Mouse (Mus musculus) liver, embryonic 16.5 days (tissue): ENCODE results near the gene Rnf2. TPM values are rescaled to one million over a fixed set of nuclear protein-coding genes. Genes with fewer than 3 reads are reported as not detected.

Experiments
- ATAC-seq: fragments of 200-750 bp; cut with Nextera tagmentation; 2 replicates; pipeline ENCODE4 v1.8.0; 2017; ENCODE audit warnings: low read depth, mild to moderate bottlenecking, moderate number of reproducible peaks, moderate library complexity
- H3K27ac ChIP-seq: fragments of 300-500 bp; sonication (generic); 2 replicates; pipeline ENCODE4 v1.5.1; 2014; ENCODE audit warnings: mild to moderate bottlenecking, low read length
- H3K27me3 ChIP-seq: fragments of 300-500 bp; sonication (generic); 2 replicates; pipeline ENCODE4 v1.6.1; 2014; ENCODE audit warnings: low read depth, low read length, mixed read lengths; ENCODE audit not compliant: control insufficient read depth, insufficient read depth
- H3K36me3 ChIP-seq: fragments of 300-500 bp; sonication (generic); 2 replicates; pipeline ENCODE4 v1.6.1; 2014; ENCODE audit warnings: mild to moderate bottlenecking; ENCODE audit not compliant: control insufficient read depth, insufficient read depth
- H3K4me1 ChIP-seq: fragments of 300-500 bp; sonication (generic); 2 replicates; pipeline ENCODE4 v1.6.1; 2014; ENCODE audit warnings: low read depth, low read length, mixed read lengths; ENCODE audit not compliant: control insufficient read depth
- H3K4me2 ChIP-seq: fragments of 300-500 bp; sonication (generic); 2 replicates; pipeline ENCODE4 v1.6.1; 2014; ENCODE audit warnings: low read depth, low read length, mixed read lengths
- H3K4me3 ChIP-seq: fragments of 300-500 bp; sonication (generic); 2 replicates; pipeline ENCODE4 v1.5.1; 2014; ENCODE audit warnings: low read depth, mild to moderate bottlenecking, low read length
- H3K9ac ChIP-seq: fragments of 300-500 bp; sonication (generic); 2 replicates; pipeline ENCODE4 v1.6.1; 2014; ENCODE audit warnings: low read depth, low read length
- H3K9me3 ChIP-seq: fragments of 300-500 bp; sonication (generic); replicated peaks from 2 replicates; pipeline ENCODE4 v1.6.1; 2016; ENCODE audit warnings: low read length; ENCODE audit not compliant: control insufficient read depth
- WGBS: fragments of 180-500 bp; shearing (Covaris S2); extraction: QIAGEN DNeasy Blood & Tissue Kit; methylation state at CpG from one replicate; pipeline ENCODE4 v1.1.7; 2014; ENCODE audit not compliant: insufficient replicate concordance; 5-methylcytosine and 5-hydroxymethylcytosine counted together
- microRNA-seq: library from miRNA; unstranded; fragments of <30 nt; microRNA quantifications from one replicate; pipeline ENCODE4, GENCODE M21; 2016
- polyA plus RNA-seq: library from polyadenylated mRNA; unstranded; fragments of >200 nt; fragmentation: Nextera tagmentation; extraction: Ambion mirVana; gene quantifications from 2 replicates; pipeline ENCODE4 v1.2.1, GENCODE M21; 2015

Gene Rnf2
- polyA plus RNA-seq, 1 experiment from 2014 or later = 19.1 TPM

GRCm38 (mm10) chr1:151427888-151428262 is 72.9 kb downstream of the Rnf2 start:
- peak overlapping the region; percentile 76 for H3K4me2 ChIP-seq
- H3K4me3 ChIP-seq = peak overlapping the region; percentile 88
- H3K27me3 ChIP-seq = no peaks in the 10 kb centered on the region
- H3K4me1 ChIP-seq = peaks cover 15% of the 10 kb centered on the region
- WGBS = under 1% methylated on average over 26 of the region's 26 CpGs
- ATAC-seq = peak; percentile 15; the same call in 1 of the 2 replicates
- peak overlapping the region; percentile 96 for H3K27ac ChIP-seq
- H3K9me3 ChIP-seq = no peaks in the 10 kb centered on the region
- no peaks in the 10 kb centered on the region for H3K36me3 ChIP-seq
- peak overlapping the region; percentile 94 for H3K9ac ChIP-seq

GRCm38 (mm10) chr1:151426947-151427600 is 73.7 kb downstream of the Rnf2 start:
- peak overlapping the region; percentile 76 for H3K4me2 ChIP-seq
- peak overlapping the region; percentile 88 for H3K4me3 ChIP-seq
- H3K36me3 ChIP-seq = no peaks in the 10 kb centered on the region; the same call in 1 of the 2 replicates
- H3K9ac ChIP-seq = peak overlapping the region; percentile 94
- WGBS = 11% methylated on average over 7 of the region's 7 CpGs
- ATAC-seq = no peak
- peaks cover 15% of the 10 kb centered on the region for H3K4me1 ChIP-seq
- no peaks in the 10 kb centered on the region for H3K27me3 ChIP-seq
- H3K9me3 ChIP-seq = no peaks in the 10 kb centered on the region
- H3K27ac ChIP-seq = peak overlapping the region; percentile 96

GRCm38 (mm10) chr1:151422178-151422577 is 78.6 kb downstream of the Rnf2 start:
- Histone ChIP-seq H3K27me3 (no peaks in the 10 kb centered on the region), H3K4me3 (no peak overlapping the region), H3K4me1 (peaks cover 7% of the 10 kb centered on the region), H3K36me3 (peaks cover 2% of the 10 kb centered on the region; the same call in 1 of the 2 replicates), H3K4me2 (no peak overlapping the region), H3K27ac (no peak overlapping the region), H3K9me3 (no peaks in the 10 kb centered on the region), H3K9ac (no peak overlapping the region)
- no peak for ATAC-seq
- 41% methylated on average over 3 of the region's 3 CpGs for WGBS

DNA sequence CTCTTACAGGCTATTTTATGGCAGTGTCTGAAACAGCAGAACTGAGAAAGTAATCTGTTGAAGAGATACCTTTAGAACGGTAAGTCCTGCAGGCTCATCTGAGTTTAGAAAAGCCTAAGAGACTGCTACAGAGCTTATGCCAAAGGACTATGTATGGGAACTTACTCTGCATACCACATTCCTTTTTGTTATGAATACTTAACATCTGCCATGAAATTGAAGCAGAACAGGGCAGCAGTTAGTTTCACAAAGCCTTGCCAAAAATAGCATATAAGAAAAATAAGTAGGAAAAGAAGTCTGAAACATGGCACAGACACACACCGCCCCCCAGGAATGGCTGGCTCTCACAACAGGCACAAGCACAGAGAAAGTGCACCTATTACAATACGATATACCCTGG is 90.9 kb downstream of the Rnf2 start:
- ATAC-seq = no peak
- Histone ChIP-seq H3K9me3 (no peaks in the 10 kb centered on the region), H3K36me3 (no peaks in the 10 kb centered on the region), H3K27me3 (no peaks in the 10 kb centered on the region), H3K4me1 (no peaks in the 10 kb centered on the region), H3K4me3 (no peak overlapping the region), H3K9ac (no peak overlapping the region), H3K4me2 (no peak overlapping the region), H3K27ac (no peak overlapping the region)
- 87% methylated on average over 3 of the region's 3 CpGs for WGBS

Small RNA genes within 50 kb of the gene (microRNA-seq; reads per million reads assigned to microRNA genes)
- 1.5 reads per million for gene Mir7682

Other genes with a start within 250 kb of the Rnf2 start
- gene Ivns1abp, start 156.5 kb downstream of the Rnf2 start, polyA plus RNA-seq = 77.1 and 78.5 TPM in 2 replicates
- 19.1 and 19.7 TPM in 2 replicates for gene Swt1, start 72.5 kb downstream of the Rnf2 start, polyA plus RNA-seq
- gene Trmt1l, start 72.4 kb downstream of the Rnf2 start, polyA plus RNA-seq = 13.9 and 15.1 TPM in 2 replicates
- gene Fam129a, start 70.2 kb upstream of the Rnf2 start, polyA plus RNA-seq = 11.7 and 13.8 TPM in 2 replicates